Mouse (Mus musculus): Measurements from ENCODE around the gene Itprip. TPM values are rescaled to one million over a fixed set of nuclear protein-coding genes. Genes with fewer than 3 reads are reported as not detected.

Itprip gene
- polyA plus RNA-seq, 1 experiment = 14.9 TPM

DNA sequence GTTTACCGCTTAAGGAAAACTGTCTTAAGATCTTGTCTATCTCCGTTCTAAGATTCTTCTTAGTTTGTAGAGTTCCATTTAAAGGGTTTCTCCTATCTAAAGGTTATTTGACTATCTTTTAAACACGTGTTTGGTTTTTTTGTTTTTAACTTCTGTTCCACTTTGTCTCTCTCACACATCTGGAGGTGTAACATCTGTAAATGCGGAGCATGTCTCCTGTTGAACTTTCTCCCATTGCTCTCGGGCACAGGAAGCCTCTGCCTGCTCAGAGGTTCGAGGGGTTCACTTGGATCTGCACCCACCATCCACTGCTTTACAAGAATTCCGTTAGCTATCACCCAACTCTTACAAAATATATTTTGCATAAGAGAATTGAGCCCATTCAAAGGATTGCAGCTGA lies 37.6 kb downstream of the Itprip start:
- H3K4me3 ChIP-seq (replicated peaks; ENCODE audit: control insufficient read depth, low read depth, low read length) = no peak overlapping the region
- no peak overlapping the region for H3K27ac ChIP-seq (ENCODE audit: control insufficient read depth, insufficient read depth, low read depth, low read length, poor library complexity)
- TF ChIP-seq POLR2A (IDR thresholded peaks at IDR 0.05; ENCODE audit: borderline replicate concordance, control insufficient read depth, low read depth, low read length) (no peak), CTCF (IDR thresholded peaks at IDR 0.05; ENCODE audit: control insufficient read depth, insufficient read depth, low read length) (no peak)
- WGBS = 72% methylated on average over 7 of the region's 7 CpGs
- H3K4me1 ChIP-seq (ENCODE audit: control insufficient read depth, insufficient read depth, low read length) = peaks cover 1% of the 10 kb centered on the region; the same call in 1 of the 2 replicates

DNA sequence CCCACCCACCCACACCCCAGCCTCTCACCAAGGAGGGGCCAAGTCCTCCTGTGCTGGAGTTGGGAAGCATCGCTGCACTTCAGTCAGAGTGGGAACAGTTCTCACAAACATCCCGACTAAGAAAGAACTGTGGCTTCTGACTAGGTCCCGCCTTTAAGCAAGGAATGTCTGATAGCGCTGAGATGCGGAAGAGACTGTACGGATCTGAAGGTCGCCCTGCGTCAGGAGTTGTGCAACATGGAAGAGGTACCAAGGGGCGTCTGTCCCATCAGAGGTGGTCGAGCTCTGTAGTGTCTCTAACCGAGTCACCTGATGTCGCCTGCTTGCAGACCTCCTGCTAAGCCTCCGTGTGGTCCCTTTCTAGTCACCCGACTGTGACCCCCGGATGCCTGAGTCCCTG lies 42.8 kb downstream of the Itprip start:
- TF ChIP-seq POLR2A (IDR thresholded peaks at IDR 0.05; ENCODE audit: borderline replicate concordance, control insufficient read depth, low read depth, low read length) (no peak), CTCF (IDR thresholded peaks at IDR 0.05; ENCODE audit: control insufficient read depth, insufficient read depth, low read length) (no peak)
- H3K4me1 ChIP-seq (ENCODE audit: control insufficient read depth, insufficient read depth, low read length) = no peaks in the 10 kb centered on the region
- H3K4me3 ChIP-seq (replicated peaks; ENCODE audit: control insufficient read depth, low read depth, low read length) = no peak overlapping the region
- no peak overlapping the region for H3K27ac ChIP-seq (ENCODE audit: control insufficient read depth, insufficient read depth, low read depth, low read length, poor library complexity)
- 75% methylated on average over 15 of the region's 15 CpGs for WGBS

DNA sequence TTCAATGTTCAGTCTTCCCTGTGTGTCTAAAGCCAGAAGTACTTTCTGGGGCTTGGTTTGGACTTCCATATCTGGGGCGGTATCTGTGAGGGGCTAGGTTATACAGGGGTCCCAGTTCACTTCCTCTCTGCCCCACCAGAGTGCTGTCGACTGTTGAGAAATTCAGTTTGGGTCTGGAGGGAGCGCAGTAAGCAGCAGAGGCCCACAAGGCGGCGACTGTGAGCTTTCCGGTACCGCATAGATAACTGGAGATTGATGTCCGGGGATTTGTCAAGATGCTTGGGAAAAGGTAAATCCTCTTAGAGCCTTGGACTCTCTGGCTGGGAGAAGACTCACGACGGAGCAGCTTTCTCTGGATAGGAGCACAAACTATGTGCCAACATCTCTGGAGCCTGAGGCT lies 47.6 kb downstream of the Itprip start:
- TF ChIP-seq CTCF (IDR thresholded peaks at IDR 0.05; ENCODE audit: control insufficient read depth, insufficient read depth, low read length) = peak; percentile 24; the same call in 1 of the 2 replicates
- TF ChIP-seq POLR2A (IDR thresholded peaks at IDR 0.05; ENCODE audit: borderline replicate concordance, control insufficient read depth, low read depth, low read length) = no peak
- Histone ChIP-seq H3K4me3 (replicated peaks; ENCODE audit: control insufficient read depth, low read depth, low read length) (no peak overlapping the region), H3K27ac (ENCODE audit: control insufficient read depth, insufficient read depth, low read depth, low read length, poor library complexity) (no peak overlapping the region), H3K4me1 (ENCODE audit: control insufficient read depth, insufficient read depth, low read length) (no peaks in the 10 kb centered on the region)
- WGBS = 42% methylated on average over 10 of the region's 10 CpGs

DNA sequence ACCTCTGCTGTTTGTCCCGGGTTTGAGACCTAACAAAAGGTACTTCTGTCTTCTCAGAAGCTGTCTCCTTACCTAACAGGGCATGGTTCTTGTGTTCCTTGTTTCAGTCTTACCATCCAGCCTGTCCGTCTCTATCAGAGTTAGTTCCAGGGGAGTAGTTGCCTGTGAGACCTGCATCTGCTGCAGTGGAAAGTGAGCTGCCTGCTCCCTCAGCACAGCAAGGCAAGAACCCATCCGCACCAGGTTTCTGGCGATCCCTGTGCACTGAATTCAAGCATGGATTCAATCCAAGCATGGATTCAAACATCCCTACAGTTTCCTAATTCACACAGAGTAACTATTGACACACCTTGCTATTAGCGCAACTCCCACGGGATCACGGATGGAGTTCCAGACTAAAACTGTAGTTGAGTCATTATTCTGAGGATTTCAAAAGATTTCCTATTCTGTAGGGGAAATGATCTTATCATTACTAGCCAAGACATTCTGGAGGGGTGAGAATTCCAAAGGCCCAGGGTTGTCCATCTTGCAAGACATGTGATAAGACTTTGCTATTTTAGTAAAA lies 48.9 kb downstream of the Itprip start:
- Histone ChIP-seq H3K4me1 (ENCODE audit: control insufficient read depth, insufficient read depth, low read length) (no peaks in the 10 kb centered on the region), H3K27ac (ENCODE audit: control insufficient read depth, insufficient read depth, low read depth, low read length, poor library complexity) (no peak overlapping the region), H3K4me3 (replicated peaks; ENCODE audit: control insufficient read depth, low read depth, low read length) (no peak overlapping the region)
- TF ChIP-seq CTCF (IDR thresholded peaks at IDR 0.05; ENCODE audit: control insufficient read depth, insufficient read depth, low read length) (no peak), POLR2A (IDR thresholded peaks at IDR 0.05; ENCODE audit: borderline replicate concordance, control insufficient read depth, low read depth, low read length) (no peak)
- WGBS = 70% methylated on average over 7 of the region's 7 CpGs

DNA sequence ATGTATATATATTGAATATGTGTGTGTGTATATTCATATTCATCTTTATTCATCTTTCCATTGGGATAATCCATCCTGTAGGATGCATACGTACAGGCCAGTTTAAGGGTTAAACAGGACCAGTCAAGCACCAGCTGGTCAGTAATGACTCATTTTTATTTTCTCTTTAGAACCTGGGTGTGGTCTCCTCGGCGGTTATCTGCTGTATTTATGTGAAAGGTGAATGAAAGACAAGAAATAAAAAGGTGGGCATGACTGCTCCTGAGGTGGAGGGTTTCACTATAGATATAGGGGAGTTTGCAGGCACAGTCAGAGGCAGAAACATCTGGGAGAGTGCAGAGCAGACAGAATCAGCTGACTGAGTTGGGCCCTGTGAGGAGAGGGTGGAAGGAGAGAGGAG lies 49.6 kb downstream of the Itprip start:
- TF ChIP-seq CTCF (IDR thresholded peaks at IDR 0.05; ENCODE audit: control insufficient read depth, insufficient read depth, low read length) (no peak), POLR2A (IDR thresholded peaks at IDR 0.05; ENCODE audit: borderline replicate concordance, control insufficient read depth, low read depth, low read length) (no peak)
- WGBS = 66% methylated on average over 3 of the region's 3 CpGs
- H3K27ac ChIP-seq (ENCODE audit: control insufficient read depth, insufficient read depth, low read depth, low read length, poor library complexity) = no peak overlapping the region
- no peaks in the 10 kb centered on the region for H3K4me1 ChIP-seq (ENCODE audit: control insufficient read depth, insufficient read depth, low read length)
- no peak overlapping the region for H3K4me3 ChIP-seq (replicated peaks; ENCODE audit: control insufficient read depth, low read depth, low read length)

DNA sequence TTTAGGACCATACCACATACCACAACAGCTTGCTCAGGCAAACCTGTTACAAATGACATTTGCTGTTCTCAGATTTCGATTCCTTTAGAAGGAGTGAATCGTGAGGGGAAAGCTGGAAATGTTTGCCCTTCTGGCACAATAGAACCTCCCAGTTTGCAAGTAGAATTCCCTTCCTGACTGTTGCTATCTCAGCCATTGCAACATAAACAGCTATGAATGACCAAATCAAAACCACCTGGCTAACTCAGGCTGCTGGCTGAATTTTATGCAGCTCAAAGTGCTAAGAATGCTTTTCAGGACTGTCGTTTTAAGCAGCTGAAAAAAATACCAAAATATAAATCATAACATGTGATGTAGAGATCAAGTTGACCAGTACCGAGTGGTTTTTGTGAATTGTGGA lies 50.1 kb downstream of the Itprip start:
- Histone ChIP-seq H3K27ac (ENCODE audit: control insufficient read depth, insufficient read depth, low read depth, low read length, poor library complexity) (no peak overlapping the region), H3K4me3 (replicated peaks; ENCODE audit: control insufficient read depth, low read depth, low read length) (no peak overlapping the region), H3K4me1 (ENCODE audit: control insufficient read depth, insufficient read depth, low read length) (no peaks in the 10 kb centered on the region)
- no peak for TF ChIP-seq CTCF (IDR thresholded peaks at IDR 0.05; ENCODE audit: control insufficient read depth, insufficient read depth, low read length)
- no peak for TF ChIP-seq POLR2A (IDR thresholded peaks at IDR 0.05; ENCODE audit: borderline replicate concordance, control insufficient read depth, low read depth, low read length)
- WGBS = 71% methylated on average over 4 of the region's 4 CpGs

DNA sequence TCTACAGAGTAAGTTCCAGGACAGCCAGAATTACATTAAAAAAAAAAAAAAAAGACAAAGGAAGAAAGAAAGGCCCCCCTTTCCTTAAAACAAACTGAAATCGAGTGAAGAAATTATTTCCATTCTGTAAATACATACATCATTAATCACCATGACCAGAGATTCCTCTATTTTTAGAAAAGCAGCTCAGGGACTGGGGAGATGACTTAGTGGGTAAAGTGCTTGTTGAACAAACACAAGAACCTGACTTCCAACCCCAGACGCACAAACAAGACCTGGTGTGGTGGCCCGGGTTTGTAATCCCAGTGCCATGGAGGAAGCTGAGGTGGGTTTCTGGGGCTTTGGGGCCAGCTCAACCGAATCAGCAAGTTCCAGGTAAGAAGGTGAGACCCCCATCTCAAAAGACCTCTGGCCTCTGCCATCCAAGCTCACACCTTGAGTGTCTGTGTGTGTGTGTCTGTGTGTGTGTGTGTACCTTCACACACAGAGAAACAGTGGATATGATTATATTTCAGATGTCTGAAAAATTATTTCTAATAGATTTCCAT lies 51.4 kb downstream of the Itprip start:
- H3K4me3 ChIP-seq (replicated peaks; ENCODE audit: control insufficient read depth, low read depth, low read length) = no peak overlapping the region
- WGBS = 52% methylated on average over 4 of the region's 4 CpGs
- H3K4me1 ChIP-seq (ENCODE audit: control insufficient read depth, insufficient read depth, low read length) = no peaks in the 10 kb centered on the region

DNA sequence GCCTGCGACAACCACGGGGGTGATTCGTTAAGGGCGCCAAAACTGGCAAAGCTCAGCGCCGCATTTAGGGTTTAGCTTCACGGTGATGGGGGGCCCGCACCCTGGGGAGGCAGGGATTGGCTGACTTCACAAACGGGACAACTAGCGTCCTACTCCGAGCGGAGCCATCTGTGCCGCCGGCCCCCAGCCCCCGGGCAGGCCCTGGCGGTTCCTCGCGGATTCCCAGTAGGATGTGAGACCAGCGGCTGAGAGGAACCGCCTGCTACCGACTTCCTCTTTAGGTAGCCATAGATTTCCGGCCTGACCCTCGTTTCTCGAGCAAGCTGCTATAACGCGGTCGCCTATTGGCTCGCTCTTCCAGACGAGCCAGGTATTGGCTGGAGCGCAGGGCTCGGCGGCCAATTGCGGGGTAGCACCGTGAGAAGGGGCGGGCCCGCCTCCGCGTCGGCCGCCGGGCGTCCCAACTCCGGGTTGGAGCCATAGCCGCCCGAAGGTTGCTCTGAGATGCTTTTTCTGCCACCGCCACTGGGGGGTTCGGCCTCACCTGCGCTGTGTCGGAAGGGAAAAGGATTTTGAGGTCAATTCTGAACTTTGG lies 53.6 kb downstream of the Itprip start, which contains the start of gene Gsto2:
Gsto2 (plus strand) TSS at position 182 of the 595 bp plus-strand sequence.
- under 1% methylated on average over 49 of the region's 49 CpGs for WGBS
- TF ChIP-seq CTCF (IDR thresholded peaks at IDR 0.05; ENCODE audit: control insufficient read depth, insufficient read depth, low read length) (peak; percentile 34; the same call in 1 of the 2 replicates), POLR2A (IDR thresholded peaks at IDR 0.05; ENCODE audit: borderline replicate concordance, control insufficient read depth, low read depth, low read length) (no peak; the same call in 1 of the 2 replicates)
- H3K4me3 ChIP-seq (replicated peaks; ENCODE audit: control insufficient read depth, low read depth, low read length) = peak within 1 kb of the TSS; percentile 69
- H3K27ac ChIP-seq (ENCODE audit: control insufficient read depth, insufficient read depth, low read depth, low read length, poor library complexity) = peak within 1 kb of the TSS; percentile 71
- no peaks in the 10 kb centered on the region for H3K4me1 ChIP-seq (ENCODE audit: control insufficient read depth, insufficient read depth, low read length)

More for the DNA sequence above, 51.4 kb downstream of the Itprip start:
- no peak overlapping the region for H3K27ac ChIP-seq (ENCODE audit: control insufficient read depth, insufficient read depth, low read depth, low read length, poor library complexity)
- TF ChIP-seq CTCF (IDR thresholded peaks at IDR 0.05; ENCODE audit: control insufficient read depth, insufficient read depth, low read length) = no peak
- TF ChIP-seq POLR2A (IDR thresholded peaks at IDR 0.05; ENCODE audit: borderline replicate concordance, control insufficient read depth, low read depth, low read length) = no peak
